Mouse (Mus musculus) frontal cortex, postnatal 25 days (tissue): ENCODE results near the gene Sstr3.

Source experiments
- DNase-seq, 2 experiments: peaks; one replicate each; pipeline ENCODE4 v3.0.0; 2022; ENCODE audit warnings: low spot score in 2 of 2

Sstr3 gene

GRCm38 (mm10) chr15:78502437-78503132 is 41.9 kb downstream of the Sstr3 start:
- DNase-seq = no peak

- no peak for DNase-seq
These were observed 49.5 kb downstream of the Sstr3 start, which contains the start of gene Il2rb for GRCm38 (mm10) chr15:78494968-78495406. Il2rb (minus strand) TSS chr15:78495271.

GRCm38 (mm10) chr15:78493401-78494010 is 51.0 kb downstream of the Sstr3 start:
- DNase-seq = no peak

- DNase-seq = no peak
These were observed 53.2 kb downstream of the Sstr3 start for GRCm38 (mm10) chr15:78491301-78491700.

- no peak for DNase-seq
These were observed 54.6 kb downstream of the Sstr3 start for GRCm38 (mm10) chr15:78489906-78490305.

- DNase-seq = no peak
These were observed 55.2 kb downstream of the Sstr3 start for GRCm38 (mm10) chr15:78489248-78489647.

GRCm38 (mm10) chr15:78487066-78487465 is 57.4 kb downstream of the Sstr3 start:
- no peak for DNase-seq
